Mouse (Mus musculus) gastrocnemius, adult 2 months (tissue): ENCODE measurements at regions not wholly inside any gene's neighbourhood (a gene's known extent, or its start where the extent isn't known, plus 50 kb on each side); places are given as distances from the start of the nearest gene placed in this dataset.

ENCODE experiments used
- DNase-seq: peaks from one replicate; pipeline ENCODE4 v3.0.0; 2022
- H3K27ac ChIP-seq: fragments of 200-600 bp; 2 replicates; pipeline ENCODE4 v1.8.1; 2022; ENCODE audit warnings: mild to moderate bottlenecking
- H3K4me3 ChIP-seq: fragments of 200-600 bp; 2 replicates; pipeline ENCODE4 v1.8.1; 2022; ENCODE audit warnings: mild to moderate bottlenecking, moderate library complexity
- CTCF ChIP-seq: fragments of 200-600 bp; IDR thresholded peaks from 2 replicates; pipeline ENCODE4 v1.8.1; 2022; ENCODE audit warnings: antibody characterized with exemption, mild to moderate bottlenecking, moderate library complexity
- intact Hi-C: fragments of 180-260 bp; cut with DNase I; formaldehyde crosslinking; loops from one replicate; pipeline ENCODE4 v1.15.1; 2025

GRCm38 (mm10) chr14:46014090-46014489, 356.1 kb upstream of the Ddhd1 start:
- no peak overlapping the region for H3K27ac ChIP-seq
- intact Hi-C loops: no loop called here
- no peak for TF ChIP-seq CTCF

GRCm38 (mm10) chr14:46015682-46016400, 357.9 kb upstream of the Ddhd1 start:
- Histone ChIP-seq H3K4me3 (no peak overlapping the region), H3K27ac (no peak overlapping the region)
- intact Hi-C loops: no loop called here
- TF ChIP-seq CTCF: no peak
- DNase-seq: no peak

More at GRCm38 (mm10) chr14:46014090-46014489, 356.1 kb upstream of the Ddhd1 start:
- no peak for DNase-seq
- H3K4me3 ChIP-seq: no peak overlapping the region

DNA sequence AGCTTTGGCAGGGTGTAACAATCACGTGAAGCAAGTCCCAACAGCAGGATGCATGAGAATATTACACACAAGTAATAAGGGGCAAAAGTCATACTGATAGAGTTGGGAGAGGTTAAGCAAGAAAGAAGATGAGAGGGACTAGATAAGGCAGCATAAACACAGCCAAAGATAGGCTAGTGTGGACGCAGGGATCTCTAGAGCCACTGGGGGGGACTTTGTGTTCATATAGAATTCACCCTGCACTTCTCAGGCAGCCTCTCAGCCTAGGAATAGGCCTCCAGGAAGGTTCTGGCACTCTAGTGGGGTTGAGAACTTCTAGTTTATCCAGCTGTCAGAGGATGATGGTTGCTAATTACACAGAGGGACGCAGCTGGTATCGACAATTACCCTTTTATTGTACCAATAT, 358.8 kb upstream of the Ddhd1 start:
- H3K4me3 ChIP-seq: no peak overlapping the region
- intact Hi-C loops: no loop called here
- no peak overlapping the region for H3K27ac ChIP-seq
- DNase-seq: no peak
- TF ChIP-seq CTCF: no peak

DNA sequence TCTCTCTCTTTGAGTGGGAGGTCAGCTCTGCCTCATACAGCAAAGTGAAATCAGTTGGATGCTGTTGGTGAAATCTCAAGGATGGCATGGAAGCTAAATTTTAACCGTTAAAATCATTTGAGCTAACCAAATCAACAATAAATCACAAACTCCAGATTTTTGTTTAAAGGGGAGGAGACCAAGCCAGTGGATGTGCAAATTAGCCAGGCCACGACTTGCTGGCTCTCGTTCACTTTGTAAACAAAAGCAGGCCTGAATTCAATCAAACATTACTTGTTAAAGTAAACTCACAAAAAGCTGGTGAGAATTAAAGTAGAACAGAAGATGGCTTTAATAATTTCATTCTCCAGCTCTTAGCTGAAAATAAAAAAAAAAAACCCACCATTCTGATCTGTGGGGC, 359.3 kb upstream of the Ddhd1 start:
- no peak for DNase-seq
- Histone ChIP-seq H3K27ac (no peak overlapping the region), H3K4me3 (no peak overlapping the region)
- TF ChIP-seq CTCF: no peak
- intact Hi-C loops: no loop called here

- no peak overlapping the region for H3K4me3 ChIP-seq
- intact Hi-C loops: no loop called here
- no peak for DNase-seq
- H3K27ac ChIP-seq: no peak overlapping the region
- no peak for TF ChIP-seq CTCF
Measured at GRCm38 (mm10) chr14:46017976-46018375, 360.0 kb upstream of the Ddhd1 start.

- intact Hi-C loops: no loop called here
- no peak for DNase-seq
- no peak for TF ChIP-seq CTCF
- Histone ChIP-seq H3K4me3 (no peak overlapping the region), H3K27ac (no peak overlapping the region)
Measured at GRCm38 (mm10) chr14:46019240-46020025, 359.8 kb upstream of the Gm15217 start.

DNA sequence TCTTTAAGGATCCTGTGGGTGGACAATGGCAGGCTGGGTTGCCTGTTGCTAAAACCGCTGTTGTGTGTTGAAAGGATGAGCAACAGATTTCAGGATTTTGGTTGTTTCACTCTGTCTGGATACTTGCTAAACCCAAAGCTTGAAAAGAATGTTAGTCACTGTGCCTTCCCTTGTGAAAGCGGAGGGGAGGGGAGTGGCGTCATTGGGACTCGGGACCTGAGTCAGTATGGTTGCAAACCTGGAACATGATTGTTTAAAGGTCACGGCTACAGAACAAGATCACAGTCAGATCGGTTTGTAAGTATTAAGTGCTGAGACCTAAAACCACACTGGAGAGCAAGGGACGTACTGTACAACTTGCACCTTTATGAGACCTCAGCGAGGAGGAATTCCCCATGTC, 344.9 kb upstream of the Gm15217 start:
- no peak for TF ChIP-seq CTCF
- Histone ChIP-seq H3K27ac (no peak overlapping the region), H3K4me3 (no peak overlapping the region)
- no peak for DNase-seq
- intact Hi-C loops: no loop called here

GRCm38 (mm10) chr14:46060622-46061381, 318.4 kb upstream of the Gm15217 start:
- Histone ChIP-seq H3K27ac (no peak overlapping the region), H3K4me3 (peak overlapping the region; percentile 44)
- no peak for TF ChIP-seq CTCF
- DNase-seq: no peak
- intact Hi-C loops: no loop called here

DNA sequence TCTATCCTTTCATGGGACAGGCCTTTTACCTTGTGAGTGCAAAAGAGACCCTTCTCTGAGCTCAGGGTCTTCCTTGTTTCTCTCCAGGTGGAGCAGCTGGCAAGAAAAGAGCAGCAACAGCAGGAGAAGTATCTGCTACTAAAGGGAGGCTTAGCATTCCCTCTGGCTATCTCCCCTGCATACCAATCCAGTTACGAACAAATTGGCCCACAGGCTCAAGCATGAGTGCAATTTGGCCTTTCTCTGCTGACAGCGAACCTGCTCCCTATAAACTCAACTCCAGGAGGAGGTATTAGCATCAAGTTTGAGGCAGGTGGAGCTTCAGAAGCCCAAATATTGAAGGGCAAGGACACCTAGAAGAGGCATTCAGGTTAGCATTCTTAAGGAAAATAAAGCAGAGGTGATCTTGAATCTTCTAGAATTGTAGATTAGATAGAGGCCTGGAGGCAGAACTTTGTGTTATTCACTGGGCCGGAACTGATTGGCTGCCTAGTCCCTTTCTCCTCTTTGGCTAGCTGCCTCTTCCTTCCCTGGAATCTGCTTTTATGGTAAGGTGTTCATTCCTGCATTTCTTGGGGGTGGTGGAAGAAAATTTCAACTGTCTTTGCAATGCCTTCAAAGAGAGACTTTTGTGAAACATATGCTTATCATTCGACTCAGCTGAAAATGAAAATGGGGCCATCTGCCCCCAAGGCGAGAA, 312.0 kb upstream of the Gm15217 start:
- H3K27ac ChIP-seq: no peak overlapping the region
- intact Hi-C loops: no loop called here
- no peak for TF ChIP-seq CTCF
- no peak overlapping the region for H3K4me3 ChIP-seq
- peak; percentile 24 for DNase-seq

GRCm38 (mm10) chr14:46071244-46071643, 308.0 kb upstream of the Gm15217 start:
- DNase-seq: no peak
- Histone ChIP-seq H3K4me3 (no peak overlapping the region), H3K27ac (no peak overlapping the region)
- no peak for TF ChIP-seq CTCF
- intact Hi-C loops: no loop called here

GRCm38 (mm10) chr14:46076738-46077137, 302.5 kb upstream of the Gm15217 start:
- DNase-seq: no peak
- Histone ChIP-seq H3K27ac (no peak overlapping the region), H3K4me3 (no peak overlapping the region)
- peak; percentile 54 for TF ChIP-seq CTCF
- intact Hi-C loops: no loop called here

GRCm38 (mm10) chr14:46077406-46078131, 301.6 kb upstream of the Gm15217 start:
- intact Hi-C loops: no loop called here

More at GRCm38 (mm10) chr14:46077406-46078131, 301.6 kb upstream of the Gm15217 start:
- TF ChIP-seq CTCF: no peak
- no peak overlapping the region for H3K4me3 ChIP-seq
- H3K27ac ChIP-seq: no peak overlapping the region
- no peak for DNase-seq
